Mouse (Mus musculus) hindbrain, embryonic 11.5 days (tissue): ENCODE measurements around the gene Krt78. TPM values are rescaled to one million over a fixed set of nuclear protein-coding genes. Genes with fewer than 3 reads are reported as not detected.
"Not testable (repeated sequence)": the region's sequence is repeated elsewhere in the genome, so short reads cannot be mapped to it uniquely, and the experiment has no call there.

Experiments
- ATAC-seq: fragments of 200-750 bp; cut with Nextera tagmentation; 2 replicates; pipeline ENCODE4 v1.8.0; 2017; ENCODE audit warnings: mild to moderate bottlenecking, moderate TSS enrichment, moderate library complexity; ENCODE audit not compliant: low FRiP score
- DNase-seq: peaks from one replicate; pipeline ENCODE4 v3.0.0-alpha.2; 2015; ENCODE audit warnings: low spot score
- H3K27ac ChIP-seq: fragments of 300-500 bp; sonication (generic); 2 replicates; pipeline ENCODE4 v1.5.1; 2014; ENCODE audit warnings: mild to moderate bottlenecking, low read depth, low read length
- H3K27me3 ChIP-seq: fragments of 300-500 bp; sonication (generic); 2 replicates; pipeline ENCODE4 v1.6.1; 2014; ENCODE audit warnings: mild to moderate bottlenecking, low read length, moderate library complexity, mixed read lengths; ENCODE audit not compliant: control insufficient read depth, insufficient read depth
- H3K36me3 ChIP-seq: fragments of 300-500 bp; sonication (generic); 2 replicates; pipeline ENCODE4 v1.6.1; 2014; ENCODE audit warnings: mild to moderate bottlenecking, low read length, moderate library complexity, mixed read lengths; ENCODE audit not compliant: control insufficient read depth, insufficient read depth
- H3K4me1 ChIP-seq: fragments of 300-500 bp; sonication (generic); replicated peaks from 2 replicates; pipeline ENCODE4 v1.6.1; 2014; ENCODE audit warnings: low read length, mixed read lengths; ENCODE audit not compliant: control insufficient read depth, insufficient read depth
- H3K4me2 ChIP-seq: fragments of 300-500 bp; sonication (generic); replicated peaks from 2 replicates; pipeline ENCODE4 v1.6.1; 2014; ENCODE audit warnings: mild to moderate bottlenecking, low read depth, low read length
- H3K4me3 ChIP-seq: fragments of 300-500 bp; sonication (generic); 2 replicates; pipeline ENCODE4 v1.5.1; 2014; ENCODE audit warnings: low read depth, low read length
- H3K9ac ChIP-seq: fragments of 300-500 bp; sonication (generic); 2 replicates; pipeline ENCODE4 v1.6.1; 2014; ENCODE audit warnings: low read depth, low read length
- H3K9me3 ChIP-seq: fragments of 300-500 bp; sonication (generic); 2 replicates; pipeline ENCODE4 v1.6.1; 2016; ENCODE audit warnings: low read length; ENCODE audit not compliant: control insufficient read depth
- WGBS: fragments of 180-500 bp; shearing (Covaris S2); extraction: QIAGEN DNeasy Blood & Tissue Kit; methylation state at CpG from one replicate; pipeline ENCODE4 v1.1.7; 2014; 5-methylcytosine and 5-hydroxymethylcytosine counted together
- polyA plus RNA-seq: library from polyadenylated mRNA; unstranded; fragments of >200 nt; fragmentation: Nextera tagmentation; extraction: Ambion mirVana; gene quantifications from 2 replicates; pipeline ENCODE4 v1.2.1, GENCODE M21; 2014

The Krt78 gene
- polyA plus RNA-seq: 0.11 TPM in 1 of 2 replicates, not detected in the other

- H3K27ac ChIP-seq: no peak within 1 kb of the TSS
- no peak within 1 kb of the TSS for H3K4me3 ChIP-seq
- no peaks in the 10 kb centered on the region for H3K36me3 ChIP-seq
- H3K9ac ChIP-seq: no peak within 1 kb of the TSS
- H3K9me3 ChIP-seq: no peaks in the 10 kb centered on the region
- no peaks in the 10 kb centered on the region for H3K27me3 ChIP-seq
- H3K4me1 ChIP-seq: no peaks in the 10 kb centered on the region
- ATAC-seq: no peak
- DNase-seq: no peak
- WGBS: 84% methylated on average over 9 of the region's 9 CpGs
- H3K4me2 ChIP-seq: no peak within 1 kb of the TSS
Measured at GRCm38 (mm10) chr15:101954187-101954586, at the start of gene Krt78. Gene Krt78, minus strand, starts transcription at chr15:101954287.

- peaks cover 32% of the 10 kb centered on the region for H3K27me3 ChIP-seq
- DNase-seq (no peak), ATAC-seq (no peak)
- 0 out of 2 replicates have a peak, but pooled peaks cover 2% of the 10 kb centered on the region for H3K4me1 ChIP-seq
- 0 out of 2 replicates have a peak overlapping the region, but pooled peaks have one; percentile 42 for H3K9ac ChIP-seq
- no peaks in the 10 kb centered on the region for H3K36me3 ChIP-seq
- H3K27ac ChIP-seq: no peak overlapping the region
- 17% methylated on average over 12 of the region's 12 CpGs for WGBS
- H3K4me2 ChIP-seq: peak overlapping the region; percentile 45
- H3K4me3 ChIP-seq: peak overlapping the region; percentile 23
- H3K9me3 ChIP-seq: no peaks in the 10 kb centered on the region
Measured at GRCm38 (mm10) chr15:102003516-102003915, 49.4 kb upstream of the Krt78 start.

GRCm38 (mm10) chr15:102002646-102003488 lies 48.8 kb upstream of the Krt78 start:
- 3% methylated on average over 34 of the region's 34 CpGs for WGBS
- peaks cover 32% of the 10 kb centered on the region for H3K27me3 ChIP-seq
- ATAC-seq (peak; percentile 64), DNase-seq (peak; percentile 69)
- no peaks in the 10 kb centered on the region for H3K9me3 ChIP-seq
- 0 out of 2 replicates have a peak, but pooled peaks cover 2% of the 10 kb centered on the region for H3K4me1 ChIP-seq
- peak overlapping the region; percentile 23 for H3K4me3 ChIP-seq
- no peak overlapping the region for H3K27ac ChIP-seq
- peak overlapping the region; percentile 45 for H3K4me2 ChIP-seq
- H3K9ac ChIP-seq: 0 out of 2 replicates have a peak overlapping the region, but pooled peaks have one; percentile 42
- H3K36me3 ChIP-seq: no peaks in the 10 kb centered on the region

GRCm38 (mm10) chr15:101999676-102000335 lies 45.7 kb upstream of the Krt78 start:
- H3K4me1 ChIP-seq: 0 out of 2 replicates have a peak, but pooled peaks cover 2% of the 10 kb centered on the region
- H3K27me3 ChIP-seq: peaks cover 29% of the 10 kb centered on the region
- no peak overlapping the region for H3K9ac ChIP-seq
- H3K9me3 ChIP-seq: no peaks in the 10 kb centered on the region
- H3K27ac ChIP-seq: no peak overlapping the region
- no peaks in the 10 kb centered on the region for H3K36me3 ChIP-seq
- DNase-seq (no peak), ATAC-seq (no peak)
- 92% methylated on average over 11 of the region's 11 CpGs for WGBS
- no peak overlapping the region for H3K4me3 ChIP-seq
- H3K4me2 ChIP-seq: no peak overlapping the region

- Histone ChIP-seq H3K27me3 (peaks cover 22% of the 10 kb centered on the region), H3K9ac (no peak overlapping the region), H3K36me3 (no peaks in the 10 kb centered on the region), H3K4me3 (no peak overlapping the region), H3K9me3 (no peaks in the 10 kb centered on the region), H3K27ac (no peak overlapping the region), H3K4me1 (0 out of 2 replicates have a peak, but pooled peaks cover 2% of the 10 kb centered on the region), H3K4me2 (no peak overlapping the region)
- WGBS: 90% methylated on average over 11 of the region's 11 CpGs
- ATAC-seq (no peak), DNase-seq (no peak)
Measured at GRCm38 (mm10) chr15:101999156-101999555, 45.1 kb upstream of the Krt78 start.

GRCm38 (mm10) chr15:101996450-101997078 lies 42.5 kb upstream of the Krt78 start:
- H3K9ac ChIP-seq, H3K27ac ChIP-seq, DNase-seq, H3K27me3 ChIP-seq, H3K4me1 ChIP-seq, H3K9me3 ChIP-seq, ATAC-seq, H3K4me3 ChIP-seq, H3K4me2 ChIP-seq, H3K36me3 ChIP-seq: not testable (repeated sequence)
- WGBS: 79% methylated on average over 9 of the region's 11 CpGs

- Histone ChIP-seq H3K9me3 (no peaks in the 10 kb centered on the region), H3K27ac (no peak overlapping the region), H3K4me3 (no peak overlapping the region), H3K36me3 (no peaks in the 10 kb centered on the region), H3K4me2 (no peak overlapping the region), H3K9ac (no peak overlapping the region), H3K4me1 (no peaks in the 10 kb centered on the region), H3K27me3 (no peaks in the 10 kb centered on the region; the same call in 1 of the 2 replicates)
- DNase-seq (no peak), ATAC-seq (no peak)
- 86% methylated on average over 4 of the region's 4 CpGs for WGBS
Measured at GRCm38 (mm10) chr15:101995484-101996236, 41.6 kb upstream of the Krt78 start.

GRCm38 (mm10) chr15:101994365-101994764 lies 40.3 kb upstream of the Krt78 start:
- no peak overlapping the region for H3K27ac ChIP-seq
- no peak overlapping the region for H3K4me3 ChIP-seq
- no peaks in the 10 kb centered on the region for H3K9me3 ChIP-seq
- 88% methylated on average over 6 of the region's 6 CpGs for WGBS
- ATAC-seq: no peak
- no peaks in the 10 kb centered on the region for H3K4me1 ChIP-seq
- DNase-seq: no peak
- H3K27me3 ChIP-seq: no peaks in the 10 kb centered on the region; the same call in 1 of the 2 replicates
- no peak overlapping the region for H3K4me2 ChIP-seq
- H3K9ac ChIP-seq: no peak overlapping the region
- no peaks in the 10 kb centered on the region for H3K36me3 ChIP-seq
